Mouse (Mus musculus) CH12.LX (cell line): Measurements from ENCODE around the gene Adarb1. TPM values are rescaled to one million over a fixed set of nuclear protein-coding genes. Genes with fewer than 3 reads are reported as not detected.

Experiments
- DNase-seq: peaks from one replicate; pipeline ENCODE4 v3.0.0-alpha.2; 2013; ENCODE audit errors: extremely low read depth
- H3K27ac ChIP-seq: 2 replicates; pipeline ENCODE4 v1.5.1; 2012; ENCODE audit warnings: low read depth, mild to moderate bottlenecking, control low read depth, moderate library complexity; ENCODE audit not compliant: insufficient read depth
- H3K27me3 ChIP-seq: replicated peaks from 2 replicates; pipeline ENCODE3; 2012; ENCODE audit warnings: inconsistent platforms
- H3K36me3 ChIP-seq, 2 experiments: replicated peaks in 1 of 2; 2 replicates each; pipeline versions ENCODE3 to v1.6.1; 2012; ENCODE audit warnings: inconsistent platforms in 1 of 2, low read length in 1 of 2, mild to moderate bottlenecking in 1 of 2, mixed read lengths in 1 of 2, moderate library complexity in 1 of 2; ENCODE audit not compliant: control insufficient read depth in 1 of 2, insufficient read depth in 1 of 2
- H3K4me1 ChIP-seq, 2 experiments: 2 replicates each; pipeline ENCODE4 v1.6.1; 2012; ENCODE audit warnings: inconsistent platforms in 1 of 2, moderate library complexity in 1 of 2; ENCODE audit not compliant: insufficient read depth in 2 of 2, control insufficient read depth in 1 of 2
- H3K4me2 ChIP-seq: 2 replicates; pipeline ENCODE4 v1.6.1; 2012; ENCODE audit warnings: low read depth, mild to moderate bottlenecking, control low read depth; ENCODE audit not compliant: poor library complexity, insufficient read depth, severe bottlenecking
- H3K4me3 ChIP-seq, 3 experiments: fragments of 150-350 bp in 1 of 3; sonication (generic) in 1 of 3; replicated peaks in 1 of 3; 2 replicates each; pipeline versions ENCODE3 to v1.5.1; 2011 to 2012; ENCODE audit warnings: low read depth in 2 of 3, low read length in 2 of 3, mild to moderate bottlenecking in 2 of 3, moderate library complexity in 2 of 3, control low read depth in 1 of 3, improper control_type of control experiment in 1 of 3, inconsistent platforms in 1 of 3, mixed read lengths in 1 of 3; ENCODE audit not compliant: poor library complexity in 1 of 3
- H3K79me2 ChIP-seq: replicated peaks from 2 replicates; pipeline ENCODE4 v1.6.1; 2012; ENCODE audit warnings: mild to moderate bottlenecking, moderate library complexity; ENCODE audit not compliant: control insufficient read depth, poor library complexity, insufficient read depth, severe bottlenecking; ENCODE audit errors: extremely low read depth
- H3K9ac ChIP-seq: 2 replicates; pipeline ENCODE4 v1.6.1; 2012; ENCODE audit warnings: low read depth, mild to moderate bottlenecking, control low read depth, moderate library complexity; ENCODE audit not compliant: insufficient read depth
- H3K9me3 ChIP-seq: replicated peaks from 2 replicates; pipeline ENCODE3; 2012; ENCODE audit warnings: low read length, inconsistent platforms, mixed read lengths
- BHLHE40 ChIP-seq: IDR thresholded peaks from 2 replicates; pipeline ENCODE4 v1.6.1; 2011; ENCODE audit warnings: mild to moderate bottlenecking, low read depth, low read length, improper control_type of control experiment
- CHD2 ChIP-seq: IDR thresholded peaks from 2 replicates; pipeline ENCODE4 v1.6.1; 2011; ENCODE audit warnings: low read length, improper control_type of control experiment
- CTCF ChIP-seq, 2 experiments: IDR thresholded peaks in 1 of 2; conservative IDR thresholded peaks in 1 of 2; 2 replicates each; pipeline ENCODE4 v1.5.1; 2011 to 2012; ENCODE audit warnings: low read depth in 2 of 2, low read length in 2 of 2, improper control_type of control experiment in 1 of 2, inconsistent platforms in 1 of 2, mild to moderate bottlenecking in 1 of 2, moderate library complexity in 1 of 2
- EP300 ChIP-seq: IDR thresholded peaks from 2 replicates; pipeline ENCODE4 v1.6.1; 2011; ENCODE audit warnings: low read length, improper control_type of control experiment
- ETS1 ChIP-seq: conservative IDR thresholded peaks from 2 replicates; pipeline ENCODE4 v1.6.1; 2012; ENCODE audit warnings: low read depth, mild to moderate bottlenecking, inconsistent platforms, low read length, improper control_type of control experiment, moderate library complexity
- IRF4 ChIP-seq: IDR thresholded peaks from 2 replicates; pipeline ENCODE4 v1.6.1; 2014; ENCODE audit warnings: low read depth, mild to moderate bottlenecking, inconsistent platforms, low read length, improper control_type of control experiment
- JUN ChIP-seq: IDR thresholded peaks from 2 replicates; pipeline ENCODE4 v1.6.1; 2011; ENCODE audit warnings: low read depth, mild to moderate bottlenecking, low read length, improper control_type of control experiment, moderate library complexity; ENCODE audit not compliant: insufficient read depth
- JUND ChIP-seq: conservative IDR thresholded peaks from 2 replicates; pipeline ENCODE4 v1.6.1; 2011; ENCODE audit warnings: low read depth, low read length, improper control_type of control experiment
- KAT2A ChIP-seq: IDR thresholded peaks from 2 replicates; pipeline ENCODE4 v1.6.1; 2012; ENCODE audit warnings: low read length, improper control_type of control experiment, inconsistent platforms; ENCODE audit not compliant: insufficient replicate concordance
- MAFK ChIP-seq: IDR thresholded peaks from 2 replicates; pipeline ENCODE4 v1.6.1; 2011; ENCODE audit warnings: low read length, improper control_type of control experiment; ENCODE audit not compliant: insufficient replicate concordance
- MAX ChIP-seq: IDR thresholded peaks from 2 replicates; pipeline ENCODE4 v1.6.1; 2011; ENCODE audit warnings: low read length, improper control_type of control experiment
- MAZ ChIP-seq: IDR thresholded peaks from 2 replicates; pipeline ENCODE4 v1.6.1; 2012; ENCODE audit warnings: low read depth, mild to moderate bottlenecking, inconsistent platforms, low read length, improper control_type of control experiment, moderate library complexity
- MEF2A ChIP-seq: IDR thresholded peaks from 2 replicates; pipeline ENCODE4 v1.6.1; 2014; ENCODE audit warnings: low read depth, mild to moderate bottlenecking, inconsistent platforms, low read length, improper control_type of control experiment, borderline replicate concordance
- MXI1 ChIP-seq: IDR thresholded peaks from 2 replicates; pipeline ENCODE4 v1.6.1; 2011; ENCODE audit warnings: mild to moderate bottlenecking, low read depth, low read length, improper control_type of control experiment
- NELFE ChIP-seq: IDR thresholded peaks from 2 replicates; pipeline ENCODE4 v1.6.1; 2011; ENCODE audit warnings: low read depth, low read length, improper control_type of control experiment
- PAX5 ChIP-seq: IDR thresholded peaks from 2 replicates; pipeline ENCODE4 v1.6.1; 2012; ENCODE audit warnings: low read length, inconsistent platforms, mixed read lengths
- RAD21 ChIP-seq: IDR thresholded peaks from 2 replicates; pipeline ENCODE4 v1.6.1; 2011; ENCODE audit warnings: low read depth, mild to moderate bottlenecking, low read length, improper control_type of control experiment, moderate library complexity
- RCOR1 ChIP-seq: conservative IDR thresholded peaks from 2 replicates; pipeline ENCODE4 v1.6.1; 2012; ENCODE audit warnings: low read depth, mild to moderate bottlenecking, inconsistent platforms, low read length, improper control_type of control experiment
- SIN3A ChIP-seq: IDR thresholded peaks from 2 replicates; pipeline ENCODE4 v1.6.1; 2012; ENCODE audit warnings: low read length, improper control_type of control experiment, inconsistent platforms
- SMC3 ChIP-seq: IDR thresholded peaks from 2 replicates; pipeline ENCODE4 v1.6.1; 2011; ENCODE audit warnings: low read depth, low read length, improper control_type of control experiment
- TBP ChIP-seq: conservative IDR thresholded peaks from 2 replicates; pipeline ENCODE4 v1.6.1; 2011; ENCODE audit warnings: low read depth, low read length, improper control_type of control experiment
- TCF12 ChIP-seq: IDR thresholded peaks from 2 replicates; pipeline ENCODE4 v1.6.1; 2014; ENCODE audit warnings: low read depth, mild to moderate bottlenecking, inconsistent platforms, low read length, improper control_type of control experiment
- UBTF ChIP-seq: IDR thresholded peaks from 2 replicates; pipeline ENCODE4 v1.6.1; 2012; ENCODE audit warnings: low read depth, mild to moderate bottlenecking, inconsistent platforms, low read length, improper control_type of control experiment, moderate library complexity
- USF1 ChIP-seq: IDR thresholded peaks from 2 replicates; pipeline ENCODE4 v1.6.1; 2014; ENCODE audit warnings: low read depth, mild to moderate bottlenecking, inconsistent platforms, low read length, improper control_type of control experiment
- USF2 ChIP-seq: conservative IDR thresholded peaks from 2 replicates; pipeline ENCODE4 v1.6.1; 2011; ENCODE audit warnings: low read depth, low read length, improper control_type of control experiment
- ZC3H11A ChIP-seq: IDR thresholded peaks from 2 replicates; pipeline ENCODE4 v1.6.1; 2012; ENCODE audit warnings: low read depth, mild to moderate bottlenecking, inconsistent platforms, low read length, improper control_type of control experiment
- ZMIZ1 ChIP-seq: IDR thresholded peaks from 2 replicates; pipeline ENCODE4 v1.6.1; 2012; ENCODE audit warnings: low read depth, mild to moderate bottlenecking, inconsistent platforms, low read length, improper control_type of control experiment
- ZNF384 ChIP-seq: IDR thresholded peaks from 2 replicates; pipeline ENCODE4 v1.6.1; 2012; ENCODE audit warnings: low read depth, low read length, improper control_type of control experiment, inconsistent platforms
- dilution Hi-C: fragments of 300-500 bp; cut with MboI; formaldehyde crosslinking; loops from 2 replicates; pipeline ENCODE4 v1.14.3; 2020; ENCODE audit warnings: low sequenced_read_pairs; ENCODE audit not compliant: extremely low pct_unique_long_range_greater_than_20kb, extremely low pct_ligation_motif_present
- in situ Hi-C: fragments of 300-500 bp; cut with MboI; formaldehyde crosslinking; loops from 3 replicates; pipeline ENCODE4 v1.14.3; 2019; ENCODE audit warnings: low sequenced_read_pairs, low pct_ligation_motif_present, low pct_unique_long_range_greater_than_20kb, mixed read lengths
- polyA plus RNA-seq: library from polyadenylated mRNA; unstranded; fragments of >175 nt; gene quantifications from 2 replicates; pipeline ENCODE4 v1.2.1, GENCODE M21; 2012; ENCODE audit warnings: low read depth; ENCODE audit not compliant: insufficient read length
- total RNA-seq, 2 experiments: library from RNA; depleted of rRNA; stranded (reverse); fragments of 300-350 nt in 1 of 2; fragments of >200 nt in 1 of 2; gene quantifications; 2 replicates each; pipeline ENCODE4 v1.2.3; 2012 to 2014

Gene Adarb1
- total and polyA plus RNA-seq, 3 experiments = 1.7 to 3.5 (median 2.4) TPM

DNA sequence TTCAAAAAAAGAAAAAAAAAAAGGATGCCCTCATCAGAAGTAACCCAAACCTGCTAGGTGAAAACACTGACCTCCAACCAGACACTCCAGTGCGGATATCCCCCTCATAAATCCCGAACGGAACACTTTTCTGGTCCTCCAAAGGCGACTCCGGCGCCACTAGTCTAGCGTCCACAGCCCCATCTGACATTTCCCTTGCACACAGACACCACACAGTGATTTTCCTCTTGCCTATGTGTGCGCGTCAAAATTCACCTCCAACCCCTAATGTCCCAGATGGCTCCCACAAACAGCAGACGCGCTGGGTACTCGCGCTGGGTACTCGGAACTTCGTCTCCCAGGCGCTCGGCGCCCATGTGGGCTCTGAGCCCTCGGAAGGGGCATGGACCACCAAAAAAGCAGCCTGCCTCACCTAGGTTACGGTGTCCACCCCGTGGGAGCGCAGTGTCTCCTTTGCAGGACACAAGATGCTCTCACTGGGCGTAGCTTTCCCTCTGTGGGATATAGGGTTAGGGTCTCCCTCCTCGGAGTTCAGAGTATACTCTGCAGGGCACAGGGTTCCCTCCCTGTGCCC is 1.3 kb downstream of the Adarb1 start:
- Histone ChIP-seq H3K4me2 (0 out of 2 replicates have a peak overlapping the region, but pooled peaks have one; percentile 91), H3K27ac (no peak overlapping the region), H3K9me3 (peaks cover 27% of the 10 kb centered on the region), H3K27me3 (peaks cover 22% of the 10 kb centered on the region), H3K4me1 (peaks cover 8 to 22% of the 10 kb centered on the region in 2 experiments; a peak in 3 of 4 replicates), H3K9ac (no peak overlapping the region), H3K79me2 (no peaks in the 10 kb centered on the region), H3K36me3 (no peaks in the 10 kb centered on the region), H3K4me3 (peak overlapping the region in 1 of 3 experiments; percentile 66)
- in situ Hi-C loops (no loop called here), dilution Hi-C loops (no loop called here)
- TF ChIP-seq BHLHE40 = no peak
- no peak for TF ChIP-seq RAD21
- no peak for TF ChIP-seq USF1
- no peak for TF ChIP-seq RCOR1
- TF ChIP-seq ZMIZ1 = no peak
- no peak for TF ChIP-seq MXI1
- TF ChIP-seq MEF2A = no peak
- TF ChIP-seq MAZ = no peak
- no peak for TF ChIP-seq MAFK
- TF ChIP-seq TCF12 = no peak
- TF ChIP-seq ETS1 = no peak
- TF ChIP-seq MAX = no peak
- no peak for TF ChIP-seq USF2
- no peak for TF ChIP-seq NELFE
- TF ChIP-seq KAT2A = no peak
- no peak for TF ChIP-seq UBTF
- TF ChIP-seq CTCF (conservative IDR thresholded peaks at IDR 0.05 in 1 of 2, IDR thresholded peaks at IDR 0.05 in 1 of 2; ENCODE audit: low read depth in 2 of 2, low read length in 2 of 2) = no peak
- TF ChIP-seq PAX5 = no peak
- TF ChIP-seq CHD2 = no peak
- DNase-seq = no peak

DNA sequence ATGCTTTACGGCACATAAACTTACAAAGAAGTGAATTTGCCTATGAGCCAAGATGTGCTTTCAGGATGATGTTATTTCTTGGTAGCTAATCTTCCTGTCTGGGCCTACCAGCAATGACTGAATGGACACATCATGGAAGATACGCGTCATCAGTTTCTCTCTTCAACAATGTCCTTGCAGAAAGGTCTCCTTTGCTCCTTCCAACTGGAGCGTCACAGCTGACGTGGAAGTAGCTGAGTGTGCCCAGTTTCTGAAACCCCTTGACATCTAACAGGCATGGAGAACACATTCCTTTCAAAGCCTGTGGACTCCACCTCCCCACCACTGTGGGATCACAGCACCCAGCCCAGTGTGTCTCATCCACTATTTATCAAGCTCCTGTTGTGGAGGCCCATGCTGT is 2.2 kb downstream of the Adarb1 start:
- TF ChIP-seq USF1 = no peak
- no peak for TF ChIP-seq TBP
- no peak for TF ChIP-seq ZNF384
- no peak for TF ChIP-seq MAFK
- no peak for TF ChIP-seq MXI1
- peak; percentile 23; the same call in 1 of the 2 replicates for TF ChIP-seq JUN
- no peak for TF ChIP-seq SIN3A
- no peak for TF ChIP-seq MEF2A
- TF ChIP-seq SMC3 = no peak
- TF ChIP-seq JUND = peak; percentile 61; the same call in 1 of the 2 replicates
- TF ChIP-seq CHD2 = no peak
- TF ChIP-seq MAZ = no peak
- no peak for TF ChIP-seq IRF4
- TF ChIP-seq EP300 = peak; percentile 32; the same call in 1 of the 2 replicates
- TF ChIP-seq ETS1 = peak; percentile 53; the same call in 1 of the 2 replicates
- no peak for TF ChIP-seq ZC3H11A
- H3K4me3 ChIP-seq = no peak overlapping the region
- H3K27ac ChIP-seq = no peak overlapping the region
- H3K79me2 ChIP-seq = no peaks in the 10 kb centered on the region
- H3K9me3 ChIP-seq = peaks cover 25% of the 10 kb centered on the region
- peaks cover 22% of the 10 kb centered on the region for H3K27me3 ChIP-seq
- peak; percentile 33 for DNase-seq
- dilution Hi-C loops (no loop called here), in situ Hi-C loops (no loop called here)
- H3K4me2 ChIP-seq = no peak overlapping the region
- peaks cover 10 to 22% of the 10 kb centered on the region in 2 experiments; a peak in 3 of 4 replicates for H3K4me1 ChIP-seq
- no peaks in the 10 kb centered on the region for H3K36me3 ChIP-seq
- H3K9ac ChIP-seq = no peak overlapping the region
